In genomic region chr16:8612214-8613005, GRCm38 (mm10) we compare ENCODE assay signal across 15 mouse cellular contexts. TPM values are rescaled to one million over a fixed set of nuclear protein-coding genes. Genes with fewer than 3 reads are reported as not detected.
A peak's percentile ranks its signal among the peaks of the same experiment; 100 is the strongest.
DNase-seq lines count a peak whose midpoint lies in the region; ATAC-seq and TF ChIP-seq lines count a peak whose summit lies in the region.
"Had no signal": no experiment of that assay in that cellular context is flagged by ENCODE, and none has a peak within 500 bp of the region (broad histone marks: within the 10 kb centered on the region; RNA-seq: fewer than 3 reads in every experiment).

No protein-coding gene starts in this region.

- H3K4me3 ChIP-seq in liver, embryonic 14.5 days (ENCODE audit: insufficient read depth in 1 of 2, low read depth in 2 of 2, low read length in 2 of 2) = peak overlapping the region; percentile 28 to 33; a peak in 2 of 4 replicates
- no peak overlapping the region for H3K4me3 ChIP-seq in midbrain, embryonic 10.5 days
- H3K4me3 ChIP-seq: heart, embryonic 10.5 days; layer of hippocampus, adult 2 months; midbrain, embryonic 15.5 days had no signal

- H3K36me3 ChIP-seq in liver, embryonic 14.5 days (replicated peaks; ENCODE audit: control insufficient read depth, insufficient read depth, low read depth) = no peaks in the 10 kb centered on the region
- H3K36me3 ChIP-seq in midbrain, embryonic 10.5 days = no peaks in the 10 kb centered on the region
- H3K36me3 ChIP-seq: midbrain, embryonic 15.5 days had no signal

- ATAC-seq in common myeloid progenitor, adult 5-6 weeks (replicated peaks; ENCODE audit: low read depth, poor library complexity, severe bottlenecking) = peak; percentile 79
- peak; percentile 99 for ATAC-seq in liver, embryonic 14.5 days (ENCODE audit: insufficient read depth)
- ATAC-seq: hindbrain, postnatal 0 days; midbrain, embryonic 15.5 days had no signal

- peak; percentile 87 for DNase-seq in MEL-GATA-1-ER (ENCODE audit: extremely low read depth, low read depth)
- peak; percentile 80 to 83 (median 82) for DNase-seq in liver, embryonic 14.5 days (ENCODE audit: low read depth in 3 of 3, low spot score in 3 of 3)
- DNase-seq in spleen, postnatal 10 days (ENCODE audit: low spot score in 2 of 2) = peak; percentile 33 to 74
- DNase-seq in thymus, adult 18-20 months = no peak
- no peak for DNase-seq in midbrain, embryonic 10.5 days (ENCODE audit: low spot score)
- no peak for DNase-seq in frontal cortex, postnatal 25 days (ENCODE audit: low spot score in 2 of 2)
- DNase-seq: adrenal gland, adult 2 months; cerebellum, adult 8-10 months; gastrocnemius, postnatal 14 days; lung, postnatal 36 days had no signal

- 47% methylated on average over 8 of the region's 8 CpGs for WGBS in liver, embryonic 14.5 days (ENCODE audit: insufficient replicate concordance)
- 89% methylated on average over 8 of the region's 8 CpGs for WGBS in midbrain, embryonic 10.5 days

- peak; percentile 97 for TF ChIP-seq EP300 in liver, embryonic 14.5 days (IDR thresholded peaks at IDR 0.05; ENCODE audit: low read depth)

- H3K9me3 ChIP-seq in liver, embryonic 14.5 days (ENCODE audit: control insufficient read depth, low read length) = no peaks in the 10 kb centered on the region
- H3K9me3 ChIP-seq in midbrain, embryonic 10.5 days (replicated peaks) = no peaks in the 10 kb centered on the region
- H3K9me3 ChIP-seq: heart, embryonic 10.5 days; midbrain, embryonic 15.5 days had no signal

- peak overlapping the region; percentile 97 for H3K27ac ChIP-seq in liver, embryonic 14.5 days
- no peak overlapping the region for H3K27ac ChIP-seq in midbrain, embryonic 10.5 days (replicated peaks)
- H3K27ac ChIP-seq: heart, embryonic 10.5 days; hindbrain, postnatal 0 days; layer of hippocampus, adult 2 months; midbrain, embryonic 15.5 days had no signal

- H3K4me1 ChIP-seq in liver, embryonic 14.5 days (replicated peaks; ENCODE audit: control insufficient read depth in 2 of 2, insufficient read depth in 2 of 2, low read length in 1 of 2) = peaks cover 27 to 31% of the 10 kb centered on the region in 2 experiments
- no peaks in the 10 kb centered on the region for H3K4me1 ChIP-seq in midbrain, embryonic 10.5 days
- H3K4me1 ChIP-seq: heart, embryonic 10.5 days; midbrain, embryonic 15.5 days had no signal

- H3K27me3 ChIP-seq in liver, embryonic 14.5 days (ENCODE audit: control insufficient read depth, insufficient read depth, low read length) = no peaks in the 10 kb centered on the region
- H3K27me3 ChIP-seq in midbrain, embryonic 10.5 days (ENCODE audit: low read depth, poor library complexity, severe bottlenecking) = peaks cover 4% of the 10 kb centered on the region
- H3K27me3 ChIP-seq: midbrain, embryonic 15.5 days had no signal

- H3K4me2 ChIP-seq in liver, embryonic 14.5 days (ENCODE audit: low read depth) = peak overlapping the region; percentile 76
- H3K4me2 ChIP-seq: midbrain, embryonic 15.5 days had no signal

- peak overlapping the region; percentile 58 for H3K9ac ChIP-seq in liver, embryonic 14.5 days (replicated peaks)
- H3K9ac ChIP-seq: midbrain, embryonic 15.5 days had no signal

- TF ChIP-seq CTCF in liver, embryonic 14.5 days (IDR thresholded peaks at IDR 0.05; ENCODE audit: low read depth) = no peak

RNA-seq across cellular contexts. Expression of gene Pmm2, which starts 25.1 kb away (rescaled TPM):
- total RNA-seq in common myeloid progenitor, adult 5-6 weeks (2017) = 42.3 and 48.4 TPM in 2 replicates
- polyA plus RNA-seq in liver, embryonic 14.5 days (2012; rRNA removed) = 22.1 and 23.0 TPM in 2 replicates
- 25.4 and 25.5 TPM in 2 replicates for polyA plus RNA-seq in liver, embryonic 14.5 days (2014; fragmentation: Nextera tagmentation; extraction: Ambion mirVana)
- 50.5 and 51.9 TPM in 2 replicates for polyA plus RNA-seq in midbrain, embryonic 10.5 days (2016; fragmentation: Nextera tagmentation; extraction: Ambion mirVana)

RNA-seq across cellular contexts. Expression of gene Tmem186, which starts 25.1 kb away (rescaled TPM):
- total RNA-seq in common myeloid progenitor, adult 5-6 weeks (2017) = 19.9 and 20.4 TPM in 2 replicates
- 6.2 and 7.9 TPM in 2 replicates for polyA plus RNA-seq in liver, embryonic 14.5 days (2012; rRNA removed)
- polyA plus RNA-seq in liver, embryonic 14.5 days (2014; fragmentation: Nextera tagmentation; extraction: Ambion mirVana) = 6.3 and 6.5 TPM in 2 replicates
- 25.7 and 27.9 TPM in 2 replicates for polyA plus RNA-seq in midbrain, embryonic 10.5 days (2016; fragmentation: Nextera tagmentation; extraction: Ambion mirVana)

RNA-seq across cellular contexts. Expression of gene Carhsp1, which starts 59.5 kb away (rescaled TPM):
- total RNA-seq in common myeloid progenitor, adult 5-6 weeks (2017) = 9.1 and 9.8 TPM in 2 replicates
- polyA plus RNA-seq in liver, embryonic 14.5 days (2012; rRNA removed) = 31.2 and 38.7 TPM in 2 replicates
- polyA plus RNA-seq in liver, embryonic 14.5 days (2014; fragmentation: Nextera tagmentation; extraction: Ambion mirVana) = 30.8 and 31.3 TPM in 2 replicates
- 197 and 253 TPM in 2 replicates for polyA plus RNA-seq in midbrain, embryonic 10.5 days (2016; fragmentation: Nextera tagmentation; extraction: Ambion mirVana)

Comparison
In these comparisons a context has a peak if more than half of its experiments do, and no peak if none do; other contexts are left out.
1. DNase-seq: peak in MEL-GATA-1-ER (single experiment), liver, embryonic 14.5 days (3 of 3) and spleen, postnatal 10 days (2 of 2); none in thymus, adult 18-20 months (0 of 2), midbrain, embryonic 10.5 days (single experiment) and frontal cortex, postnatal 25 days (0 of 2).